Mouse (Mus musculus) kidney, adult 9 months (tissue): Measurements from ENCODE around the gene Gm7978.
"Not testable (repeated sequence)": the region's sequence is repeated elsewhere in the genome, so short reads cannot be mapped to it uniquely, and the experiment has no call there.

Experiments
- DNase-seq: peaks from one replicate; pipeline ENCODE4 v3.0.0; 2022

The Gm7978 gene

GRCm38 (mm10) chr5:95736073-95736472 lies at the start of gene Gm7978:
Gene Gm7978, minus strand, starts transcription at chr5:95736173.
- not testable (repeated sequence) for DNase-seq

- not testable (repeated sequence) for DNase-seq
These were observed 39.7 kb upstream of the Gm7978 start, which contains the start of gene E330014E10Rik for GRCm38 (mm10) chr5:95775690-95776089. Gene E330014E10Rik, plus strand, starts transcription at chr5:95775990.

GRCm38 (mm10) chr5:95741714-95742113 lies 5.7 kb upstream of the Gm7978 start, which contains the start of gene Gm7982:
Gene Gm7982, plus strand, starts transcription at chr5:95742014.
- DNase-seq = not testable (repeated sequence)
